Mouse (Mus musculus) liver, postnatal 0 days (tissue): ENCODE measurements at regions not wholly inside any gene's neighbourhood (a gene's known extent, or its start where the extent isn't known, plus 50 kb on each side); places are given as distances from the start of the nearest gene placed in this dataset.

Source experiments
- ATAC-seq: fragments of 200-750 bp; cut with Nextera tagmentation; 2 replicates; pipeline ENCODE4 v1.8.0; 2017; ENCODE audit warnings: mild to moderate bottlenecking, moderate library complexity
- DNase-seq: peaks from one replicate; pipeline ENCODE4 v3.0.0-alpha.2; 2016
- H3K27ac ChIP-seq: fragments of 300-500 bp; sonication (generic); 2 replicates; pipeline ENCODE4 v1.5.1; 2014; ENCODE audit warnings: antibody characterized with exemption, moderate library complexity, mild to moderate bottlenecking, low read depth
- H3K27me3 ChIP-seq: fragments of 300-500 bp; sonication (generic); 2 replicates; pipeline ENCODE4 v1.6.1; 2014; ENCODE audit warnings: low read length, control low read depth, mixed read lengths; ENCODE audit not compliant: insufficient read depth
- H3K36me3 ChIP-seq: fragments of 300-500 bp; sonication (generic); replicated peaks from 2 replicates; pipeline ENCODE4 v1.6.1; 2014; ENCODE audit warnings: mild to moderate bottlenecking, control low read depth, low read length, moderate library complexity, mixed read lengths; ENCODE audit not compliant: insufficient read depth
- H3K4me1 ChIP-seq: fragments of 300-500 bp; sonication (generic); 2 replicates; pipeline ENCODE4 v1.6.1; 2014; ENCODE audit warnings: antibody characterized with exemption, mild to moderate bottlenecking, control low read depth; ENCODE audit not compliant: insufficient read depth
- H3K4me2 ChIP-seq: fragments of 300-500 bp; sonication (generic); 2 replicates; pipeline ENCODE4 v1.6.1; 2014; ENCODE audit warnings: low read depth, mild to moderate bottlenecking, low read length, moderate library complexity, mixed read lengths
- H3K4me3 ChIP-seq: fragments of 300-500 bp; sonication (generic); 2 replicates; pipeline ENCODE4 v1.5.1; 2014; ENCODE audit warnings: low read depth, low read length
- H3K9ac ChIP-seq: fragments of 300-500 bp; sonication (generic); replicated peaks from 2 replicates; pipeline ENCODE4 v1.6.1; 2014; ENCODE audit warnings: mild to moderate bottlenecking, moderate library complexity
- H3K9me3 ChIP-seq: fragments of 300-500 bp; sonication (generic); 2 replicates; pipeline ENCODE4 v1.6.1; 2016; ENCODE audit warnings: mild to moderate bottlenecking, control low read depth, low read length, mixed read lengths
- CTCF ChIP-seq: sonication (generic); IDR thresholded peaks from 2 replicates; pipeline ENCODE4 v1.5.1; 2016; ENCODE audit warnings: antibody characterized with exemption, low read depth
- EP300 ChIP-seq: IDR thresholded peaks from 2 replicates; pipeline ENCODE4 v1.6.1; 2016; ENCODE audit warnings: antibody characterized with exemption, low read depth, mild to moderate bottlenecking
- WGBS: fragments of 180-500 bp; shearing (Covaris S2); extraction: QIAGEN DNeasy Blood & Tissue Kit; methylation state at CpG from one replicate; pipeline ENCODE4 v1.1.7; 2014; ENCODE audit not compliant: insufficient replicate concordance; 5-methylcytosine and 5-hydroxymethylcytosine counted together

- 80% methylated on average over 4 of the region's 4 CpGs for WGBS
- ATAC-seq, result no peak
These were observed 79.0 kb downstream of the Casp12 start for GRCm38 (mm10) chr9:5424236-5424635.

GRCm38 (mm10) chr9:5448180-5448579 is 103.0 kb downstream of the Casp12 start:
- Histone ChIP-seq H3K4me2 (no peak overlapping the region), H3K36me3 (no peaks in the 10 kb centered on the region), H3K27ac (no peak overlapping the region), H3K4me1 (no peaks in the 10 kb centered on the region), H3K27me3 (no peaks in the 10 kb centered on the region), H3K9me3 (no peaks in the 10 kb centered on the region; the same call in 1 of the 2 replicates), H3K4me3 (no peak overlapping the region), H3K9ac (no peak overlapping the region)
- 65% methylated on average over 2 of the region's 2 CpGs for WGBS
- no peak for TF ChIP-seq CTCF
- TF ChIP-seq EP300, result no peak
- ATAC-seq, result no peak
- DNase-seq, result no peak

More at GRCm38 (mm10) chr9:5424236-5424635, 79.0 kb downstream of the Casp12 start:
- Histone ChIP-seq H3K4me2 (no peak overlapping the region), H3K9me3 (no peaks in the 10 kb centered on the region), H3K36me3 (no peaks in the 10 kb centered on the region), H3K27ac (no peak overlapping the region), H3K4me3 (no peak overlapping the region), H3K4me1 (no peaks in the 10 kb centered on the region), H3K9ac (no peak overlapping the region), H3K27me3 (no peaks in the 10 kb centered on the region)
- TF ChIP-seq CTCF (no peak), EP300 (no peak)
- no peak for DNase-seq

- ATAC-seq, result no peak
These were observed 111.4 kb downstream of the Casp12 start for GRCm38 (mm10) chr9:5456606-5457005.

GRCm38 (mm10) chr9:5472012-5472411 is 126.8 kb downstream of the Casp12 start:
- TF ChIP-seq EP300, result no peak
- TF ChIP-seq CTCF, result no peak
- DNase-seq (no peak), ATAC-seq (no peak)
- H3K9ac ChIP-seq, result no peak overlapping the region
- H3K9me3 ChIP-seq, result no peaks in the 10 kb centered on the region
- H3K27ac ChIP-seq, result no peak overlapping the region
- 48% methylated on average over 1 of the region's 1 CpGs for WGBS
- no peak overlapping the region for H3K4me2 ChIP-seq
- H3K36me3 ChIP-seq, result no peaks in the 10 kb centered on the region
- H3K27me3 ChIP-seq, result no peaks in the 10 kb centered on the region
- H3K4me3 ChIP-seq, result no peak overlapping the region
- H3K4me1 ChIP-seq, result no peaks in the 10 kb centered on the region

More at GRCm38 (mm10) chr9:5456606-5457005, 111.4 kb downstream of the Casp12 start:
- TF ChIP-seq CTCF (no peak), EP300 (no peak)
- Histone ChIP-seq H3K9me3 (no peaks in the 10 kb centered on the region), H3K27me3 (no peaks in the 10 kb centered on the region), H3K4me1 (no peaks in the 10 kb centered on the region), H3K4me2 (no peak overlapping the region), H3K27ac (no peak overlapping the region), H3K9ac (no peak overlapping the region), H3K4me3 (no peak overlapping the region), H3K36me3 (no peaks in the 10 kb centered on the region)
- DNase-seq, result no peak

GRCm38 (mm10) chr9:5474271-5474670 is 129.0 kb downstream of the Casp12 start:
- Histone ChIP-seq H3K4me2 (no peak overlapping the region), H3K27me3 (no peaks in the 10 kb centered on the region), H3K27ac (no peak overlapping the region), H3K4me3 (no peak overlapping the region), H3K36me3 (no peaks in the 10 kb centered on the region), H3K9me3 (no peaks in the 10 kb centered on the region), H3K9ac (no peak overlapping the region), H3K4me1 (no peaks in the 10 kb centered on the region)
- TF ChIP-seq CTCF, result no peak
- no peak for TF ChIP-seq EP300
- ATAC-seq (no peak), DNase-seq (no peak)

- WGBS, result 73% methylated on average over 2 of the region's 2 CpGs
- ATAC-seq (no peak), DNase-seq (no peak)
- H3K4me2 ChIP-seq, result no peak overlapping the region
- no peak overlapping the region for H3K4me3 ChIP-seq
- no peak overlapping the region for H3K27ac ChIP-seq
- no peak overlapping the region for H3K9ac ChIP-seq
- H3K36me3 ChIP-seq, result no peaks in the 10 kb centered on the region
- TF ChIP-seq CTCF (no peak), EP300 (no peak)
- H3K9me3 ChIP-seq, result no peaks in the 10 kb centered on the region
- H3K4me1 ChIP-seq, result no peaks in the 10 kb centered on the region
- no peaks in the 10 kb centered on the region for H3K27me3 ChIP-seq
These were observed 140.0 kb downstream of the Casp12 start for GRCm38 (mm10) chr9:5485258-5485657.

GRCm38 (mm10) chr9:5496837-5497236 is 151.6 kb downstream of the Casp12 start:
- Histone ChIP-seq H3K27ac (no peak overlapping the region), H3K4me2 (no peak overlapping the region), H3K9ac (no peak overlapping the region), H3K9me3 (no peaks in the 10 kb centered on the region), H3K4me1 (no peaks in the 10 kb centered on the region), H3K27me3 (no peaks in the 10 kb centered on the region), H3K36me3 (no peaks in the 10 kb centered on the region), H3K4me3 (no peak overlapping the region)
- no peak for ATAC-seq
- TF ChIP-seq EP300, result no peak
- WGBS, result 65% methylated on average over 2 of the region's 2 CpGs
- no peak for DNase-seq
